Mouse (Mus musculus) intestine, postnatal 0 days (tissue): ENCODE data around the gene Zfp704. TPM values are rescaled to one million over a fixed set of nuclear protein-coding genes. Genes with fewer than 3 reads are reported as not detected.

Source experiments
- ATAC-seq: fragments of 200-750 bp; cut with Nextera tagmentation; 2 replicates; pipeline ENCODE4 v1.8.0; 2017; ENCODE audit warnings: mild to moderate bottlenecking, moderate TSS enrichment, moderate library complexity
- H3K27ac ChIP-seq: fragments of 300-500 bp; sonication (generic); 2 replicates; pipeline ENCODE4 v1.5.1; 2014; ENCODE audit warnings: mild to moderate bottlenecking, low read depth, low read length, moderate library complexity
- H3K27me3 ChIP-seq: fragments of 300-500 bp; sonication (generic); replicated peaks from 2 replicates; pipeline ENCODE4 v1.6.1; 2014; ENCODE audit warnings: low read length, mixed read lengths; ENCODE audit not compliant: control insufficient read depth, insufficient read depth
- H3K36me3 ChIP-seq: fragments of 300-500 bp; sonication (generic); 2 replicates; pipeline ENCODE4 v1.6.1; 2014; ENCODE audit warnings: mild to moderate bottlenecking, moderate library complexity; ENCODE audit not compliant: control insufficient read depth, insufficient read depth
- H3K4me1 ChIP-seq: fragments of 300-500 bp; sonication (generic); replicated peaks from 2 replicates; pipeline ENCODE4 v1.6.1; 2014; ENCODE audit warnings: antibody characterized with exemption, low read length, mixed read lengths; ENCODE audit not compliant: control insufficient read depth, insufficient read depth
- H3K4me2 ChIP-seq: fragments of 300-500 bp; sonication (generic); replicated peaks from 2 replicates; pipeline ENCODE4 v1.6.1; 2014; ENCODE audit warnings: low read depth, mild to moderate bottlenecking, moderate library complexity
- H3K4me3 ChIP-seq: fragments of 300-500 bp; sonication (generic); 2 replicates; pipeline ENCODE4 v1.5.1; 2014; ENCODE audit warnings: low read depth, low read length
- H3K9ac ChIP-seq: fragments of 300-500 bp; sonication (generic); 2 replicates; pipeline ENCODE4 v1.6.1; 2014; ENCODE audit warnings: mild to moderate bottlenecking, low read depth, low read length
- H3K9me3 ChIP-seq: fragments of 300-500 bp; sonication (generic); 2 replicates; pipeline ENCODE4 v1.6.1; 2016; ENCODE audit warnings: mixed run types; ENCODE audit not compliant: control insufficient read depth
- CTCF ChIP-seq: sonication (generic); IDR thresholded peaks from 2 replicates; pipeline ENCODE4 v1.5.1; 2016; ENCODE audit warnings: low read depth, mild to moderate bottlenecking, control low read depth, antibody characterized with exemption, moderate library complexity
- WGBS: fragments of 180-500 bp; shearing (Covaris S2); extraction: QIAGEN DNeasy Blood & Tissue Kit; methylation state at CpG from one replicate; pipeline ENCODE4 v1.1.7; 2014; 5-methylcytosine and 5-hydroxymethylcytosine counted together
- polyA plus RNA-seq: library from polyadenylated mRNA; unstranded; fragments of >200 nt; fragmentation: Nextera tagmentation; extraction: Ambion mirVana; gene quantifications from 2 replicates; pipeline ENCODE4 v1.2.1, GENCODE M21; 2015

Zfp704 gene
- polyA plus RNA-seq, 1 experiment from 2014 or later = 2.8 TPM

- no peaks in the 10 kb centered on the region for H3K36me3 ChIP-seq
- no peak overlapping the region for H3K27ac ChIP-seq
- H3K27me3 ChIP-seq = no peaks in the 10 kb centered on the region
- ATAC-seq = peak; percentile 28; the same call in 1 of the 2 replicates
- TF ChIP-seq CTCF = no peak
- H3K9ac ChIP-seq = no peak overlapping the region
- H3K4me2 ChIP-seq = peak overlapping the region; percentile 44; the same call in 1 of the 2 replicates
- H3K9me3 ChIP-seq = no peaks in the 10 kb centered on the region
- H3K4me3 ChIP-seq = no peak overlapping the region
- H3K4me1 ChIP-seq = no peaks in the 10 kb centered on the region
- 36% methylated on average over 15 of the region's 15 CpGs for WGBS
Observed at GRCm38 (mm10) chr3:9546882-9547620, 62.8 kb downstream of the Zfp704 start.

- H3K9me3 ChIP-seq = no peaks in the 10 kb centered on the region
- TF ChIP-seq CTCF = no peak
- 91% methylated on average over 2 of the region's 2 CpGs for WGBS
- no peak overlapping the region for H3K27ac ChIP-seq
- H3K4me1 ChIP-seq = no peaks in the 10 kb centered on the region
- no peaks in the 10 kb centered on the region for H3K27me3 ChIP-seq
- no peak overlapping the region for H3K4me2 ChIP-seq
- no peaks in the 10 kb centered on the region for H3K36me3 ChIP-seq
- ATAC-seq = no peak
- H3K4me3 ChIP-seq = no peak overlapping the region
- H3K9ac ChIP-seq = no peak overlapping the region
Observed at GRCm38 (mm10) chr3:9544421-9544820, 65.5 kb downstream of the Zfp704 start.

- no peak for TF ChIP-seq CTCF
- Histone ChIP-seq H3K9me3 (no peaks in the 10 kb centered on the region), H3K4me3 (no peak overlapping the region), H3K4me2 (no peak overlapping the region), H3K9ac (no peak overlapping the region), H3K27me3 (no peaks in the 10 kb centered on the region), H3K4me1 (no peaks in the 10 kb centered on the region), H3K27ac (no peak overlapping the region), H3K36me3 (no peaks in the 10 kb centered on the region)
- no peak for ATAC-seq
- 85% methylated on average over 5 of the region's 5 CpGs for WGBS
Observed at GRCm38 (mm10) chr3:9543916-9544315, 66.0 kb downstream of the Zfp704 start.

- Histone ChIP-seq H3K27ac (no peak overlapping the region), H3K4me3 (no peak overlapping the region), H3K4me1 (no peaks in the 10 kb centered on the region), H3K27me3 (no peaks in the 10 kb centered on the region), H3K36me3 (no peaks in the 10 kb centered on the region), H3K9ac (no peak overlapping the region), H3K4me2 (no peak overlapping the region), H3K9me3 (no peaks in the 10 kb centered on the region)
- WGBS = 72% methylated on average over 4 of the region's 4 CpGs
- no peak for ATAC-seq
- no peak for TF ChIP-seq CTCF
Observed at GRCm38 (mm10) chr3:9543463-9543862, 66.4 kb downstream of the Zfp704 start.

GRCm38 (mm10) chr3:9541561-9541960, 68.3 kb downstream of the Zfp704 start:
- Histone ChIP-seq H3K4me1 (no peaks in the 10 kb centered on the region), H3K27me3 (no peaks in the 10 kb centered on the region), H3K4me3 (no peak overlapping the region), H3K9me3 (no peaks in the 10 kb centered on the region), H3K27ac (no peak overlapping the region), H3K4me2 (no peak overlapping the region), H3K36me3 (no peaks in the 10 kb centered on the region), H3K9ac (no peak overlapping the region)
- ATAC-seq = no peak
- no peak for TF ChIP-seq CTCF
- 89% methylated on average over 14 of the region's 14 CpGs for WGBS

- H3K27ac ChIP-seq = no peak overlapping the region
Observed at GRCm38 (mm10) chr3:9538510-9538909, 71.4 kb downstream of the Zfp704 start.

More at GRCm38 (mm10) chr3:9538510-9538909, 71.4 kb downstream of the Zfp704 start:
- no peak overlapping the region for H3K4me2 ChIP-seq
- 81% methylated on average over 2 of the region's 2 CpGs for WGBS
- no peaks in the 10 kb centered on the region for H3K36me3 ChIP-seq
- H3K9me3 ChIP-seq = no peaks in the 10 kb centered on the region
- H3K4me3 ChIP-seq = no peak overlapping the region
- H3K9ac ChIP-seq = no peak overlapping the region
- no peak for TF ChIP-seq CTCF
- no peaks in the 10 kb centered on the region for H3K27me3 ChIP-seq
- ATAC-seq = no peak
- no peaks in the 10 kb centered on the region for H3K4me1 ChIP-seq
